Comparison of ENCODE assay signal across 8 mouse cellular contexts in the genomic region with DNA sequence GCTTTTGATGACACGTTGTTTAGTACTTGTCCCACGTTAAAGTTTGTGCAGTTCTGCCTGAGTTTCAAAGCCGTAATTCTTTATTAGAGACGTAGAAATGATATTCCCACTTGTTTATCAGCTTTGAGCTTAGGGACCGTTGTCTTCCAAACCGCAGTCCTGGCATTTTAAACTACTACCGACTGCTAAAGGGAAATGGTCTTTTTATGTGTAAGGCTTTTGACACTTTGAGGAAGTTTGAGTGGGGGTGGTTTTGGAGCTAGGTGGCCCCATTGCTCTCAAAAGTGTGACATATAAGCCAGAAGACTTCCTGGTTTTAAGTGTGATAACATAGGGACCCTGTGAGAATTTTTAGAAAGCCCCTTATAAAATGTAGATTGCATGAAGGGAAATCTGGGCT. TPM values are rescaled to one million over a fixed set of nuclear protein-coding genes. Genes with fewer than 3 reads are reported as not detected.
A peak's percentile ranks its signal among the peaks of the same experiment; 100 is the strongest.
DNase-seq lines count a peak whose midpoint lies in the region; ATAC-seq and TF ChIP-seq lines count a peak whose summit lies in the region.

No protein-coding gene starts in this region.

- WGBS in forebrain, postnatal 0 days, result 20% methylated on average over 7 of the region's 7 CpGs
- under 1% methylated on average over 7 of the region's 7 CpGs for WGBS in liver, embryonic 12.5 days (ENCODE audit: insufficient replicate concordance)

- peak overlapping the region; percentile 85 for H3ac ChIP-seq in myocyte (ENCODE audit: control insufficient read depth, insufficient read length)

- peak overlapping the region; percentile 91 for H3K27ac ChIP-seq in testis, adult 2 months (ENCODE audit: control insufficient read depth, insufficient read depth, low read depth, low read length)
- no peak overlapping the region for H3K27ac ChIP-seq in forebrain, postnatal 0 days (ENCODE audit: low read depth, low read length)
- peak overlapping the region; percentile 88 for H3K27ac ChIP-seq in liver, embryonic 12.5 days

- no peak for DNase-seq in testis, postnatal 14 days (ENCODE audit: low spot score)
- no peak for DNase-seq in forebrain, postnatal 0 days
- DNase-seq in embryo, embryonic 11 days, result no peak
- DNase-seq in frontal cortex, adult 2 months (ENCODE audit: extremely low spot score in 1 of 2, low spot score in 1 of 2), result no peak
- DNase-seq in cerebellum, postnatal 4 days (ENCODE audit: low spot score in 2 of 2), result no peak

- no peak for ATAC-seq in forebrain, postnatal 0 days
- ATAC-seq in liver, embryonic 12.5 days, result no peak

- peak overlapping the region; percentile 95 for H3K4me2 ChIP-seq in forebrain, postnatal 0 days (ENCODE audit: low read depth)
- H3K4me2 ChIP-seq in liver, embryonic 12.5 days, result peak overlapping the region; percentile 87
- H3K4me2 ChIP-seq in myocyte (ENCODE audit: low read depth), result peak overlapping the region; percentile 99

- peaks cover 3% of the 10 kb centered on the region; the same call in 1 of the 2 replicates for H3K4me1 ChIP-seq in testis, adult 2 months (ENCODE audit: control insufficient read depth, insufficient read depth, low read length)
- peaks cover 17% of the 10 kb centered on the region for H3K4me1 ChIP-seq in forebrain, postnatal 0 days (ENCODE audit: insufficient read depth)
- H3K4me1 ChIP-seq in liver, embryonic 12.5 days, result peaks cover 48% of the 10 kb centered on the region

- H3K9me3 ChIP-seq in forebrain, postnatal 0 days (ENCODE audit: low read length), result no peaks in the 10 kb centered on the region
- no peaks in the 10 kb centered on the region for H3K9me3 ChIP-seq in liver, embryonic 12.5 days (replicated peaks)

- no peak for TF ChIP-seq CTCF in testis, adult 2 months (IDR thresholded peaks at IDR 0.05; ENCODE audit: control insufficient read depth, insufficient read depth, insufficient replicate concordance, low read depth, low read length)
- TF ChIP-seq CTCF in forebrain, postnatal 0 days (IDR thresholded peaks at IDR 0.05; ENCODE audit: low read depth), result no peak

- no peaks in the 10 kb centered on the region for H3K27me3 ChIP-seq in testis, adult 2 months (ENCODE audit: control insufficient read depth, insufficient read depth, low read length)
- no peaks in the 10 kb centered on the region for H3K27me3 ChIP-seq in forebrain, postnatal 0 days (ENCODE audit: insufficient read depth, low read length)
- H3K27me3 ChIP-seq in liver, embryonic 12.5 days (replicated peaks), result peaks cover 2% of the 10 kb centered on the region
- no peaks in the 10 kb centered on the region for H3K27me3 ChIP-seq in myocyte (ENCODE audit: control insufficient read depth, insufficient read depth, insufficient read length)

- TF ChIP-seq POLR2A in testis, adult 2 months (IDR thresholded peaks at IDR 0.05; ENCODE audit: control insufficient read depth, low read depth, low read length), result no peak
- no peak for TF ChIP-seq POLR2A in myocyte (IDR thresholded peaks at IDR 0.05; ENCODE audit: insufficient read length, low read depth)

- H3K4me3 ChIP-seq in testis, adult 2 months (ENCODE audit: control insufficient read depth, low read depth, low read length), result peak overlapping the region; percentile 100
- peak overlapping the region; percentile 83 for H3K4me3 ChIP-seq in forebrain, postnatal 0 days (ENCODE audit: low read depth, low read length)
- peak overlapping the region; percentile 98 for H3K4me3 ChIP-seq in liver, embryonic 12.5 days
- H3K4me3 ChIP-seq in myocyte, result peak overlapping the region; percentile 88

- H3K79me2 ChIP-seq in myocyte (ENCODE audit: control insufficient read depth, insufficient read depth), result peaks cover 49% of the 10 kb centered on the region

- H3K36me3 ChIP-seq in testis, adult 2 months (ENCODE audit: control insufficient read depth, insufficient read depth, low read length), result peaks cover 1% of the 10 kb centered on the region
- H3K36me3 ChIP-seq in forebrain, postnatal 0 days (ENCODE audit: insufficient read depth), result peaks cover 19% of the 10 kb centered on the region
- peaks cover 27% of the 10 kb centered on the region for H3K36me3 ChIP-seq in liver, embryonic 12.5 days
- H3K36me3 ChIP-seq in myocyte (ENCODE audit: control insufficient read depth, insufficient read depth), result peaks cover 13% of the 10 kb centered on the region

- peak overlapping the region; percentile 74 for H3K9ac ChIP-seq in forebrain, postnatal 0 days
- peak overlapping the region; percentile 97 for H3K9ac ChIP-seq in liver, embryonic 12.5 days

TF ChIP-seq in myocyte, 11 proteins besides CTCF, POLR2A, EP300 and RAD21:
- TF ChIP-seq CEBPB (IDR thresholded peaks at IDR 0.05; ENCODE audit: insufficient read depth, poor library complexity, severe bottlenecking), result no peak
- TF ChIP-seq MAX (IDR thresholded peaks at IDR 0.05; ENCODE audit: low read depth), result no peak
- no peak for TF ChIP-seq MYOG (IDR thresholded peaks at IDR 0.05; ENCODE audit: control insufficient read depth in 1 of 3, insufficient read depth in 1 of 3, insufficient read length in 2 of 3, low read depth in 2 of 3)
- no peak for TF ChIP-seq TCF3 (IDR thresholded peaks at IDR 0.05; ENCODE audit: insufficient read length, low read depth)
- no peak for TF ChIP-seq POLR2AphosphoS2 (IDR thresholded peaks at IDR 0.05; ENCODE audit: insufficient read length, low read depth)
- no peak for TF ChIP-seq TCF12 (IDR thresholded peaks at IDR 0.05; ENCODE audit: insufficient read depth, poor library complexity, severe bottlenecking)
TF ChIP-seq in myocyte: peak in this region for 0.

RNA-seq across cellular contexts. Expression of a gene that starts 0.9 kb away (rescaled TPM):
- polyA plus RNA-seq in testis, adult 2 months (2012; rRNA removed), result 14.5 and 15.2 TPM in 2 replicates
- 34.6 and 41.0 TPM in 2 replicates for total RNA-seq in forebrain, postnatal 0 days (2014; rRNA removed)
- 16.4 and 21.5 TPM in 2 replicates for polyA plus RNA-seq in forebrain, postnatal 0 days (2015; fragmentation: Nextera tagmentation; extraction: Ambion mirVana)
- polyA plus RNA-seq in liver, embryonic 12.5 days (2016; fragmentation: Nextera tagmentation; extraction: Ambion mirVana), result 7.6 and 8.9 TPM in 2 replicates
- polyA plus RNA-seq in myocyte (2012; fragmentation: generic; extraction: Trizol), result 11.4 TPM
- 20.7 and 21.2 TPM in 2 replicates for polyA plus RNA-seq in frontal cortex, adult 2 months (2012; rRNA removed)
